9 mouse cellular contexts compared by ENCODE assay signal in genomic region chr1:178303425-178303824, GRCm38 (mm10). TPM values are rescaled to one million over a fixed set of nuclear protein-coding genes. Genes with fewer than 3 reads are reported as not detected.
DNase-seq lines count a peak whose midpoint lies in the region; ATAC-seq lines count a peak whose summit lies in the region.
"Had no signal": no experiment of that assay in that cellular context is flagged by ENCODE, and none has a peak within 500 bp of the region (broad histone marks: within the 10 kb centered on the region; RNA-seq: fewer than 3 reads in every experiment).

No protein-coding gene starts in this region.

- no peak overlapping the region for H3K27ac ChIP-seq in kidney, embryonic 16.5 days (ENCODE audit: low read length)
- H3K27ac ChIP-seq in liver, embryonic 11.5 days (ENCODE audit: low read depth, low read length) = no peak overlapping the region
- no peak overlapping the region for H3K27ac ChIP-seq in neural tube, embryonic 14.5 days (ENCODE audit: low read depth, low read length)
- H3K27ac ChIP-seq: embryonic facial prominence, embryonic 15.5 days had no signal

- no peaks in the 10 kb centered on the region for H3K36me3 ChIP-seq in kidney, embryonic 16.5 days (ENCODE audit: insufficient read depth, low read length)
- H3K36me3 ChIP-seq in liver, embryonic 11.5 days (ENCODE audit: control insufficient read depth, insufficient read depth, low read length) = no peaks in the 10 kb centered on the region
- H3K36me3 ChIP-seq in neural tube, embryonic 14.5 days (ENCODE audit: control insufficient read depth, insufficient read depth, low read length) = no peaks in the 10 kb centered on the region
- H3K36me3 ChIP-seq: embryonic facial prominence, embryonic 15.5 days had no signal

- peaks cover 9% of the 10 kb centered on the region; the same call in 1 of the 2 replicates for H3K9me3 ChIP-seq in kidney, embryonic 16.5 days (ENCODE audit: low read length)
- H3K9me3 ChIP-seq in liver, embryonic 11.5 days (ENCODE audit: control insufficient read depth, low read length) = no peaks in the 10 kb centered on the region
- no peaks in the 10 kb centered on the region for H3K9me3 ChIP-seq in neural tube, embryonic 14.5 days (ENCODE audit: control insufficient read depth, low read length)
- H3K9me3 ChIP-seq: embryonic facial prominence, embryonic 15.5 days had no signal

- ATAC-seq in kidney, embryonic 16.5 days (ENCODE audit: low FRiP score, low TSS enrichment) = peak; percentile 69
- 0 out of 2 replicates have a peak, but pooled peaks have one; percentile 31 for ATAC-seq in liver, embryonic 11.5 days (replicated peaks; ENCODE audit: low FRiP score)
- peak; percentile 51 for ATAC-seq in neural tube, embryonic 14.5 days (ENCODE audit: low read depth)

- no peak overlapping the region for H3K4me3 ChIP-seq in kidney, embryonic 16.5 days (ENCODE audit: low read length)
- H3K4me3 ChIP-seq in liver, embryonic 11.5 days (ENCODE audit: low read depth, low read length) = no peak overlapping the region
- H3K4me3 ChIP-seq in neural tube, embryonic 14.5 days (ENCODE audit: low read depth, low read length) = no peak overlapping the region
- H3K4me3 ChIP-seq: embryonic facial prominence, embryonic 15.5 days had no signal

- H3K4me1 ChIP-seq in kidney, embryonic 16.5 days (ENCODE audit: insufficient read depth, low read length) = no peaks in the 10 kb centered on the region
- no peaks in the 10 kb centered on the region for H3K4me1 ChIP-seq in liver, embryonic 11.5 days (replicated peaks; ENCODE audit: control insufficient read depth, insufficient read depth, low read length)
- no peaks in the 10 kb centered on the region for H3K4me1 ChIP-seq in neural tube, embryonic 14.5 days (ENCODE audit: control insufficient read depth, insufficient read depth, low read length)
- H3K4me1 ChIP-seq: embryonic facial prominence, embryonic 15.5 days had no signal

- H3K27me3 ChIP-seq in kidney, embryonic 16.5 days (ENCODE audit: insufficient read depth, low read length) = no peaks in the 10 kb centered on the region
- H3K27me3 ChIP-seq in liver, embryonic 11.5 days (replicated peaks; ENCODE audit: control insufficient read depth, insufficient read depth, low read length) = no peaks in the 10 kb centered on the region
- no peaks in the 10 kb centered on the region for H3K27me3 ChIP-seq in neural tube, embryonic 14.5 days (ENCODE audit: control insufficient read depth, insufficient read depth, low read length)
- H3K27me3 ChIP-seq: embryonic facial prominence, embryonic 15.5 days had no signal

- no peak overlapping the region for H3K9ac ChIP-seq in kidney, embryonic 16.5 days (replicated peaks; ENCODE audit: low read length)
- H3K9ac ChIP-seq in liver, embryonic 11.5 days (ENCODE audit: low read depth, low read length) = no peak overlapping the region
- H3K9ac ChIP-seq in neural tube, embryonic 14.5 days (replicated peaks; ENCODE audit: low read depth, low read length) = no peak overlapping the region
- H3K9ac ChIP-seq: embryonic facial prominence, embryonic 15.5 days had no signal

- WGBS in kidney, embryonic 16.5 days = 27% methylated on average over 3 of the region's 3 CpGs
- 23% methylated on average over 3 of the region's 3 CpGs for WGBS in liver, embryonic 11.5 days
- WGBS in neural tube, embryonic 14.5 days = 28% methylated on average over 3 of the region's 3 CpGs

- no peak overlapping the region for H3K4me2 ChIP-seq in kidney, embryonic 16.5 days (replicated peaks; ENCODE audit: low read depth, low read length)
- H3K4me2 ChIP-seq in liver, embryonic 11.5 days = no peak overlapping the region
- no peak overlapping the region for H3K4me2 ChIP-seq in neural tube, embryonic 14.5 days (ENCODE audit: low read depth, low read length)
- H3K4me2 ChIP-seq: embryonic facial prominence, embryonic 15.5 days had no signal

- DNase-seq in 3134 (ENCODE audit: extremely low read depth, insufficient read length, low spot score) (peak; percentile 50), MEL-GATA-1-ER (ENCODE audit: extremely low read depth, low read depth) (peak; percentile 66)
- DNase-seq in cerebellum, adult 9-11 months = peak; percentile 56
- peak; percentile 59 to 77 for DNase-seq in frontal cortex, postnatal 36 days (ENCODE audit: low spot score in 2 of 2)
- DNase-seq in liver, embryonic 11.5 days (ENCODE audit: low spot score) = no peak
- peak; percentile 16 to 31 for DNase-seq in thymus, adult 18-20 months

RNA-seq across cellular contexts. Expression of gene Cox20, which starts 15.5 kb away (rescaled TPM):
- 111 and 124 TPM in 2 replicates for polyA plus RNA-seq in kidney, embryonic 16.5 days (2015; fragmentation: Nextera tagmentation; extraction: Ambion mirVana)
- 108 and 129 TPM in 2 replicates for polyA plus RNA-seq in liver, embryonic 11.5 days (2014; fragmentation: Nextera tagmentation; extraction: Ambion mirVana)
- polyA plus RNA-seq in neural tube, embryonic 14.5 days (2014; fragmentation: Nextera tagmentation; extraction: Ambion mirVana) = 105 and 107 TPM in 2 replicates

RNA-seq across cellular contexts. Expression of gene Hnrnpu, which starts 34.2 kb away (rescaled TPM):
- 259 and 263 TPM in 2 replicates for polyA plus RNA-seq in kidney, embryonic 16.5 days (2015; fragmentation: Nextera tagmentation; extraction: Ambion mirVana)
- 571 and 620 TPM in 2 replicates for polyA plus RNA-seq in liver, embryonic 11.5 days (2014; fragmentation: Nextera tagmentation; extraction: Ambion mirVana)
- 267 and 325 TPM in 2 replicates for polyA plus RNA-seq in neural tube, embryonic 14.5 days (2014; fragmentation: Nextera tagmentation; extraction: Ambion mirVana)
